Mouse (Mus musculus) retina, adult 2 months (tissue): ENCODE measurements around the gene Fam166b.

ENCODE experiments used
- DNase-seq: peaks from one replicate; pipeline ENCODE4 v3.0.0-alpha.2; 2012; ENCODE audit warnings: low read depth, low spot score

Fam166b gene

GRCm38 (mm10) chr4:43428946-43429345 is at the start of gene Fam166b:
Fam166b (minus strand) TSS chr4:43429134.
- no peak for DNase-seq

- DNase-seq, result no peak
Observed at GRCm38 (mm10) chr4:43478534-43478858, 49.6 kb upstream of the Fam166b start.

GRCm38 (mm10) chr4:43477857-43478533 is 49.1 kb upstream of the Fam166b start:
- DNase-seq, result peak; percentile 73

GRCm38 (mm10) chr4:43476604-43477003 is 47.7 kb upstream of the Fam166b start:
- DNase-seq, result no peak

- DNase-seq, result no peak
Observed at GRCm38 (mm10) chr4:43473636-43474035, 44.7 kb upstream of the Fam166b start.

GRCm38 (mm10) chr4:43470301-43470700 is 41.4 kb upstream of the Fam166b start:
- DNase-seq, result no peak

- no peak for DNase-seq
Observed at GRCm38 (mm10) chr4:43466872-43467271, 37.9 kb upstream of the Fam166b start.

GRCm38 (mm10) chr4:43465935-43466334 is 37.0 kb upstream of the Fam166b start:
- DNase-seq, result no peak

GRCm38 (mm10) chr4:43463102-43463501 is 34.2 kb upstream of the Fam166b start:
- DNase-seq, result no peak

- DNase-seq, result no peak
Observed at GRCm38 (mm10) chr4:43457124-43457523, 28.2 kb upstream of the Fam166b start.

GRCm38 (mm10) chr4:43456470-43456869 is 27.5 kb upstream of the Fam166b start:
- DNase-seq, result no peak

GRCm38 (mm10) chr4:43454041-43454836 is 25.3 kb upstream of the Fam166b start, which contains the start of gene Cd72:
Cd72 (minus strand) TSS chr4:43454628.
- no peak for DNase-seq

- no peak for DNase-seq
Observed at GRCm38 (mm10) chr4:43453413-43453812, 24.5 kb upstream of the Fam166b start.

GRCm38 (mm10) chr4:43452315-43452714 is 23.4 kb upstream of the Fam166b start:
- DNase-seq, result no peak

GRCm38 (mm10) chr4:43448554-43448953 is 19.6 kb upstream of the Fam166b start:
- DNase-seq, result no peak

- DNase-seq, result no peak
Observed at GRCm38 (mm10) chr4:43447251-43447650, 18.3 kb upstream of the Fam166b start.

GRCm38 (mm10) chr4:43443511-43443910 is 14.6 kb upstream of the Fam166b start:
- no peak for DNase-seq

- peak; percentile 59 for DNase-seq
Observed at GRCm38 (mm10) chr4:43442456-43443361, 13.8 kb upstream of the Fam166b start.

- DNase-seq, result peak; percentile 99
Observed at GRCm38 (mm10) chr4:43442044-43442443, 13.1 kb upstream of the Fam166b start.

- no peak for DNase-seq
Observed at GRCm38 (mm10) chr4:43441639-43442038, 12.7 kb upstream of the Fam166b start, which contains the start of gene Tesk1. Tesk1 (plus strand) TSS chr4:43441939.

GRCm38 (mm10) chr4:43432832-43433231 is 3.9 kb upstream of the Fam166b start:
- no peak for DNase-seq

GRCm38 (mm10) chr4:43431690-43432089 is 2.8 kb upstream of the Fam166b start:
- DNase-seq, result peak; percentile 70
